Mouse (Mus musculus) liver, embryonic 14.5 days (tissue): ENCODE measurements around the gene Bcl2l10. TPM values are rescaled to one million over a fixed set of nuclear protein-coding genes. Genes with fewer than 3 reads are reported as not detected.

ENCODE experiments used
- ATAC-seq: fragments of 200-750 bp; cut with Nextera tagmentation; 2 replicates; pipeline ENCODE4 v1.8.0; 2017; ENCODE audit warnings: moderate number of reproducible peaks, mild to moderate bottlenecking, moderate library complexity; ENCODE audit not compliant: insufficient read depth
- DNase-seq, 3 experiments: peaks; one replicate each; pipeline ENCODE4 v3.0.0-alpha.2; 2012 to 2013; ENCODE audit warnings: low read depth in 3 of 3, low spot score in 3 of 3
- H3K27ac ChIP-seq: fragments of 300-500 bp; sonication (generic); 2 replicates; pipeline ENCODE4 v1.5.1; 2014; ENCODE audit warnings: moderate library complexity, mild to moderate bottlenecking, control low read depth, inconsistent platforms
- H3K27me3 ChIP-seq: fragments of 300-500 bp; sonication (generic); 2 replicates; pipeline ENCODE4 v1.6.1; 2014; ENCODE audit warnings: mild to moderate bottlenecking, low read length, moderate library complexity; ENCODE audit not compliant: control insufficient read depth, insufficient read depth
- H3K36me3 ChIP-seq: fragments of 300-500 bp; sonication (generic); replicated peaks from 2 replicates; pipeline ENCODE4 v1.6.1; 2014; ENCODE audit warnings: low read depth; ENCODE audit not compliant: control insufficient read depth, insufficient read depth
- H3K4me1 ChIP-seq, 2 experiments: fragments of 200-500 bp in 1 of 2; fragments of 300-500 bp in 1 of 2; sonication (generic) in 1 of 2; replicated peaks; 2 replicates each; pipeline ENCODE4 v1.6.1; 2012 to 2014; ENCODE audit warnings: antibody characterized with exemption in 1 of 2, inconsistent platforms in 1 of 2, low read length in 1 of 2; ENCODE audit not compliant: control insufficient read depth in 2 of 2, insufficient read depth in 2 of 2
- H3K4me2 ChIP-seq: fragments of 300-500 bp; sonication (generic); 2 replicates; pipeline ENCODE4 v1.6.1; 2014; ENCODE audit warnings: low read depth, mild to moderate bottlenecking, control low read depth, moderate library complexity
- H3K4me3 ChIP-seq, 2 experiments: fragments of 200-500 bp in 1 of 2; fragments of 300-500 bp in 1 of 2; sonication (generic) in 1 of 2; 2 replicates each; pipeline ENCODE4 v1.5.1; 2012 to 2014; ENCODE audit warnings: low read depth in 2 of 2, low read length in 2 of 2, mild to moderate bottlenecking in 2 of 2, control low read depth in 1 of 2, inconsistent platforms in 1 of 2, moderate library complexity in 1 of 2; ENCODE audit not compliant: insufficient read depth in 1 of 2
- H3K9ac ChIP-seq: fragments of 300-500 bp; sonication (generic); replicated peaks from 2 replicates; pipeline ENCODE4 v1.6.1; 2014; ENCODE audit warnings: mild to moderate bottlenecking, control low read depth, moderate library complexity
- H3K9me3 ChIP-seq: fragments of 300-500 bp; sonication (generic); 2 replicates; pipeline ENCODE4 v1.6.1; 2016; ENCODE audit warnings: low read length, mixed read lengths; ENCODE audit not compliant: control insufficient read depth
- CTCF ChIP-seq: IDR thresholded peaks from 2 replicates; pipeline ENCODE4 v1.5.1; 2016; ENCODE audit warnings: antibody characterized with exemption, low read depth, control low read depth
- EP300 ChIP-seq: IDR thresholded peaks from 2 replicates; pipeline ENCODE4 v1.6.1; 2016; ENCODE audit warnings: antibody characterized with exemption, low read depth
- WGBS: fragments of 180-500 bp; shearing (Covaris S2); extraction: QIAGEN DNeasy Blood & Tissue Kit; methylation state at CpG from one replicate; pipeline ENCODE4 v1.1.7; 2014; ENCODE audit not compliant: insufficient replicate concordance; 5-methylcytosine and 5-hydroxymethylcytosine counted together
- polyA plus RNA-seq, 2 experiments: library from polyadenylated mRNA; depleted of rRNA in 1 of 2; stranded (reverse) in 1 of 2; unstranded in 1 of 2; fragments of >200 nt; fragmentation: Nextera tagmentation in 1 of 2; extraction: Ambion mirVana in 1 of 2; gene quantifications; 2 replicates each; pipeline versions ENCODE4 v1.2.1 to v1.2.3; 2012 to 2014

The Bcl2l10 gene
- polyA plus RNA-seq, 2 experiments = not detected

DNA sequence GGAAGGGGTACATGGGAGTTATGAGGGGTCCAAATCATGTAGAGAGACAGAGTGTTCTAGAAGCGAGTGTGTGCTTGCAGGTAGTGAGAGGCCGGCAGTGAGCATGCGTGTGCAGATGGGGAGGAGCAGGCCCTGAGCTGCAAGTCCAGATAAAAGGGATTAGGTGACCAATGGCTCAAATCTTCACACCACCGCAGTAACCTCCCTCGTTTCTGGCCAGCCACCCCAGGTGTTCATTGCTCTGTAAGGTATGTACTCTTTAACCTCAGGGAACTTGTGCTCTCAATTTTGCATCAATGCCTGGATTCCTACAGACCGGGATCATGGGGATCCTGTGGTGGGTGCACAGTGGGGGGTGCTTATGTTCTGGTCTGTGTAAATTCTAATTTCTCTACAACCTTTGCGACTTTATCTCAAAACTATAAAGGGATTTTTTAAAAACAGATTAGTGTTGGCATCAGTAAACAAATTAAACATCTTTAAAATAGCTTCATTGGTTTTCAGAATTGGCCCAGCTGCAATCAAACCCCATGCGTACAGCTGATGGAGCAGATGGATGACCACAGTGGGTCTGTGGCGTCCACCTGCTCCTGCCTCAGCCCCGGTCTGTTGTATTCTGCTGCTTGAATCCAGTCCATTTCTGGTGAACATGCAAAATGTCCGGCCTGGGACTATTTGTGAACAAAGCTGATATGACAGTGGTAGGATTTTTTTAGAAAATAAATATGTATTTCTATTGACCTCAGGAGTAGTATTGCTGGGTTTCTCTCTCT is 41.2 kb upstream of the Bcl2l10 start, which contains the start of gene Gnb5:
TSS of gene Gnb5 (plus strand) at position 163 of the 773 bp plus-strand sequence.
- H3K4me2 ChIP-seq = no peak within 1 kb of the TSS
- H3K36me3 ChIP-seq = no peaks in the 10 kb centered on the region
- H3K27ac ChIP-seq = no peak within 1 kb of the TSS
- no peaks in the 10 kb centered on the region for H3K27me3 ChIP-seq
- no peak for DNase-seq
- H3K4me1 ChIP-seq = no peaks in the 10 kb centered on the region
- H3K9me3 ChIP-seq = no peaks in the 10 kb centered on the region
- no peak for ATAC-seq
- WGBS = 68% methylated on average over 11 of the region's 11 CpGs
- TF ChIP-seq CTCF = no peak
- TF ChIP-seq EP300 = no peak
- no peak within 1 kb of the TSS for H3K4me3 ChIP-seq
- H3K9ac ChIP-seq = no peak within 1 kb of the TSS

- no peaks in the 10 kb centered on the region for H3K36me3 ChIP-seq
- no peak overlapping the region for H3K27ac ChIP-seq
- ATAC-seq (no peak), DNase-seq (no peak)
- WGBS = 58% methylated on average over 5 of the region's 5 CpGs
- TF ChIP-seq EP300 (no peak), CTCF (no peak)
- H3K27me3 ChIP-seq = no peaks in the 10 kb centered on the region
- no peaks in the 10 kb centered on the region for H3K4me1 ChIP-seq
- H3K9ac ChIP-seq = no peak overlapping the region
- H3K4me3 ChIP-seq = no peak overlapping the region
- no peak overlapping the region for H3K4me2 ChIP-seq
- H3K9me3 ChIP-seq = no peaks in the 10 kb centered on the region
Measured at GRCm38 (mm10) chr9:75307015-75307414, 40.5 kb upstream of the Bcl2l10 start.

DNA sequence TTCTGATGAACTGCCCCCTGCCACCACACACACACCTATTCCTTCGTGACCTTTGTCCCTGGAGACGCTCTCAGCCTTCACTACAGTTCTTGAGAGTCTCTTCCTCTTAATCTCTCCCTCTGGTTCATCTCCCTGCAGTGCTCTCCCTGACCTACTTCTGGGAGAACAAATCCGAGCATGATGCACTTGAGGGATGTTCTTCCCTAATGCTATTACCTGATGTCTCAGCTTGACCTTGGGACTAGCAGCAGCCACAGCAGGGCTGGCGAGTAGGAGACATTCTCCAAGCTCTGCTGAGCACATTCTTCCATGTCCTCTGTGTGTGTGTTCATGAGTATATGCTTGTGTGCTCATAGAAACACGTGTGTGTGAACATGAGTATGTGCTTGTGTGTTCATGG is 38.9 kb upstream of the Bcl2l10 start:
- H3K27me3 ChIP-seq = no peaks in the 10 kb centered on the region
- TF ChIP-seq CTCF (no peak), EP300 (no peak)
- no peak overlapping the region for H3K27ac ChIP-seq
- no peak overlapping the region for H3K4me3 ChIP-seq
- no peak overlapping the region for H3K4me2 ChIP-seq
- no peak for ATAC-seq
- DNase-seq = no peak
- H3K4me1 ChIP-seq = no peaks in the 10 kb centered on the region
- 37% methylated on average over 5 of the region's 5 CpGs for WGBS
- H3K36me3 ChIP-seq = no peaks in the 10 kb centered on the region
- H3K9ac ChIP-seq = no peak overlapping the region
- H3K9me3 ChIP-seq = no peaks in the 10 kb centered on the region

- TF ChIP-seq EP300 (no peak), CTCF (peak; percentile 85)
- Histone ChIP-seq H3K36me3 (no peaks in the 10 kb centered on the region), H3K4me3 (no peak overlapping the region), H3K9ac (no peak overlapping the region), H3K4me1 (no peaks in the 10 kb centered on the region), H3K27ac (no peak overlapping the region), H3K4me2 (no peak overlapping the region), H3K9me3 (no peaks in the 10 kb centered on the region), H3K27me3 (no peaks in the 10 kb centered on the region)
- 15% methylated on average over 4 of the region's 4 CpGs for WGBS
- no peak for ATAC-seq
- peak in 1 of 3 experiments; percentile 26 for DNase-seq
Measured at GRCm38 (mm10) chr9:75312008-75312407, 35.5 kb upstream of the Bcl2l10 start.

DNA sequence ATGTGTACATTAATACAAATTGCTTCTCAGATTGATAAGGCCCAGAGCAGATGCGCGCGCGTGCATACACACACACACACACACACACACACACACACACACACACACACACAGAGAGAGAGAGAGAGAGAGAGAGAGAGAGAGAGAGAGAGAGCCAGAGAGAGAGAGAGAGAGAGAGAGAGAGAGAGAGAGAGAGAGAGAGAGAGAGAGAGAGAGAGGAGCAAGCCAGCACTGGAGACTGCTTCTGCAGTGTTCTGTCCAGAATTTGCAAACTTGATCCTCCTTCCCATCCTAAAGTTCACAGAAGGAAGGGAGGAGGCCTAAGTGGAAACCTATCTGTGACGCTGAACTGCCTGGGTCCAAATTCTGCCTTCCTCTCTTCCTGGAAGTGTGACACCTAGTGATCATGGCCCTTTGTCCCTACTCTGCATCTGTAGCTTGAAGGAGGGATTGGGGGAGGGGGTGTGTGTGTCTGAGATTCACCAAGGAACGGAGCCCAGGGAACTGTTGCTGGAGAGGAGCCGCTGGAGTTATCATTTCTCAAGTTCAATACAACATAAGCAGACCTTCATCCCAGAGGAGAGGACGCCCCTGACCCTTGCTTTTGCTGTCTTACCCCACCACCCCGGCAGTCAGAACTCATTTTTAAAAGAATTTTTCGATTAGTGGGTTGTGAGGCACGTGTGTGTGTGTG is 34.3 kb upstream of the Bcl2l10 start:
- H3K27me3 ChIP-seq = no peaks in the 10 kb centered on the region
- H3K4me2 ChIP-seq = peak overlapping the region; percentile 81
- whole genome bisulfite sequencing = 42% methylated on average over 11 of the region's 11 CpGs
- DNase-seq (no peak), ATAC-seq (no peak)
- TF ChIP-seq CTCF = no peak
- TF ChIP-seq EP300 = no peak
- H3K36me3 ChIP-seq = no peaks in the 10 kb centered on the region
- no peaks in the 10 kb centered on the region for H3K4me1 ChIP-seq
- H3K9me3 ChIP-seq = no peaks in the 10 kb centered on the region
- no peak overlapping the region for H3K9ac ChIP-seq
- no peak overlapping the region; a peak in 1 of 4 replicates for H3K4me3 ChIP-seq
- H3K27ac ChIP-seq = no peak overlapping the region
